Mouse (Mus musculus) macrophage (primary cell): ENCODE results near the gene Pcca. TPM values are rescaled to one million over a fixed set of nuclear protein-coding genes. Genes with fewer than 3 reads are reported as not detected.
A peak's percentile ranks its signal among the peaks of the same experiment; 100 is the strongest.

Experiments used
- H3K27ac ChIP-seq: fragments of 350-480 bp; formaldehyde crosslinking; 2 replicates; pipeline ENCODE4 v1.9.0; 2021
- H3K36me3 ChIP-seq: fragments of 350-480 bp; formaldehyde crosslinking; 2 replicates; pipeline ENCODE4 v1.9.0; 2021; ENCODE audit errors: inconsistent target
- H3K4me3 ChIP-seq: fragments of 350-480 bp; formaldehyde crosslinking; 2 replicates; pipeline ENCODE4 v1.9.0; 2021; ENCODE audit errors: inconsistent target
- H3K79me2 ChIP-seq: fragments of 350-480 bp; formaldehyde crosslinking; 2 replicates; pipeline ENCODE4 v1.9.0; 2021; ENCODE audit errors: inconsistent target
- WGBS: methylation state at CpG from one replicate; pipeline ENCODE4 v1.1.7; 2026; ENCODE audit warnings: inconsistent platforms; ENCODE audit not compliant: missing documents; 5-methylcytosine and 5-hydroxymethylcytosine counted together
- polyA plus RNA-seq: library from polyadenylated mRNA; stranded (reverse); fragments of 250-400 nt; gene quantifications from 3 replicates; pipeline ENCODE4 v1.2.4, GENCODE M21; 2018; ENCODE audit warnings: inconsistent platforms

Pcca gene
- polyA plus RNA-seq, 1 experiment from 2014 or later = 29.6 TPM

- WGBS = 71% methylated on average over 4 of the region's 4 CpGs
- H3K27ac ChIP-seq = no peak overlapping the region
- no peaks in the 10 kb centered on the region for H3K36me3 ChIP-seq
- H3K79me2 ChIP-seq = no peaks in the 10 kb centered on the region
- H3K4me3 ChIP-seq = no peak overlapping the region
These were observed 368.8 kb downstream of the Pcca start for GRCm38 (mm10) chr14:122902884-122903283.

GRCm38 (mm10) chr14:122903923-122904351, 369.8 kb downstream of the Pcca start:
- 92% methylated on average over 2 of the region's 2 CpGs for WGBS
- no peak overlapping the region for H3K27ac ChIP-seq
- no peaks in the 10 kb centered on the region for H3K79me2 ChIP-seq
- H3K36me3 ChIP-seq = no peaks in the 10 kb centered on the region
- no peak overlapping the region for H3K4me3 ChIP-seq

GRCm38 (mm10) chr14:122905007-122905406, 370.9 kb downstream of the Pcca start:
- Histone ChIP-seq H3K79me2 (no peaks in the 10 kb centered on the region), H3K27ac (no peak overlapping the region), H3K36me3 (no peaks in the 10 kb centered on the region), H3K4me3 (no peak overlapping the region)
- 100% methylated on average over 1 of the region's 1 CpGs for WGBS

- H3K79me2 ChIP-seq = no peaks in the 10 kb centered on the region
- no peaks in the 10 kb centered on the region for H3K36me3 ChIP-seq
- 92% methylated on average over 4 of the region's 4 CpGs for WGBS
- H3K4me3 ChIP-seq = no peak overlapping the region
- no peak overlapping the region for H3K27ac ChIP-seq
These were observed 374.0 kb downstream of the Pcca start for GRCm38 (mm10) chr14:122908075-122908474.

- whole genome bisulfite sequencing = 90% methylated on average over 5 of the region's 5 CpGs
- H3K36me3 ChIP-seq = no peaks in the 10 kb centered on the region
- H3K4me3 ChIP-seq = no peak overlapping the region
- no peak overlapping the region for H3K27ac ChIP-seq
- no peaks in the 10 kb centered on the region for H3K79me2 ChIP-seq
These were observed 375.4 kb downstream of the Pcca start for GRCm38 (mm10) chr14:122909368-122910091.

- no peak overlapping the region for H3K4me3 ChIP-seq
- H3K79me2 ChIP-seq = no peaks in the 10 kb centered on the region
- no peaks in the 10 kb centered on the region for H3K36me3 ChIP-seq
- no peak overlapping the region for H3K27ac ChIP-seq
These were observed 377.1 kb downstream of the Pcca start for GRCm38 (mm10) chr14:122911265-122911664.

- Histone ChIP-seq H3K4me3 (peak overlapping the region; percentile 48), H3K79me2 (no peaks in the 10 kb centered on the region), H3K27ac (no peak overlapping the region), H3K36me3 (no peaks in the 10 kb centered on the region)
- 82% methylated on average over 1 of the region's 1 CpGs for WGBS
These were observed 378.0 kb downstream of the Pcca start for GRCm38 (mm10) chr14:122912137-122912536.

GRCm38 (mm10) chr14:122912812-122913498, 378.8 kb downstream of the Pcca start:
- Histone ChIP-seq H3K27ac (no peak overlapping the region), H3K36me3 (no peaks in the 10 kb centered on the region), H3K4me3 (peak overlapping the region; percentile 48), H3K79me2 (no peaks in the 10 kb centered on the region)
- 2% methylated on average over 47 of the region's 58 CpGs for WGBS

GRCm38 (mm10) chr14:122913657-122914056, 379.5 kb downstream of the Pcca start, which contains the start of gene Ggact:
Gene Ggact, minus strand, starts transcription at chr14:122913757.
- Histone ChIP-seq H3K27ac (no peak within 1 kb of the TSS), H3K79me2 (no peaks in the 10 kb centered on the region), H3K36me3 (no peaks in the 10 kb centered on the region), H3K4me3 (peak within 1 kb of the TSS; percentile 48)
- 97% methylated on average over 6 of the region's 6 CpGs for WGBS

- Histone ChIP-seq H3K79me2 (no peaks in the 10 kb centered on the region), H3K4me3 (no peak overlapping the region), H3K27ac (no peak overlapping the region), H3K36me3 (no peaks in the 10 kb centered on the region)
- WGBS = 100% methylated on average over 1 of the region's 1 CpGs
These were observed 383.6 kb downstream of the Pcca start for GRCm38 (mm10) chr14:122917676-122918075.

GRCm38 (mm10) chr14:122920011-122920410, 385.9 kb downstream of the Pcca start:
- 96% methylated on average over 5 of the region's 5 CpGs for WGBS
- no peaks in the 10 kb centered on the region for H3K79me2 ChIP-seq
- H3K4me3 ChIP-seq = no peak overlapping the region
- H3K36me3 ChIP-seq = no peaks in the 10 kb centered on the region
- H3K27ac ChIP-seq = no peak overlapping the region

- Histone ChIP-seq H3K27ac (no peak overlapping the region), H3K36me3 (no peaks in the 10 kb centered on the region), H3K79me2 (no peaks in the 10 kb centered on the region), H3K4me3 (no peak overlapping the region)
- WGBS = 93% methylated on average over 1 of the region's 1 CpGs
These were observed 402.3 kb downstream of the Pcca start for GRCm38 (mm10) chr14:122936460-122936859.

Other genes starting within 250 kb of the Pcca start
- not detected in 3 replicates for gene Gm5089, start 83.2 kb upstream of the Pcca start, polyA plus RNA-seq
- not detected in 3 replicates for gene Zic5, start 68.6 kb upstream of the Pcca start, polyA plus RNA-seq
- gene Zic2, start 58.9 kb upstream of the Pcca start, polyA plus RNA-seq = not detected in 3 replicates
- not detected in 3 replicates for gene Gm10837, start 43.7 kb upstream of the Pcca start, polyA plus RNA-seq